In genomic region chr3:131471836-131472235, GRCm38 (mm10) we compare ENCODE assay signal across 11 mouse cellular contexts. TPM values are rescaled to one million over a fixed set of nuclear protein-coding genes. Genes with fewer than 3 reads are reported as not detected.
A peak's percentile ranks its signal among the peaks of the same experiment; 100 is the strongest.
DNase-seq lines count a peak whose midpoint lies in the region; ATAC-seq lines count a peak whose summit lies in the region.
"Had no signal": no experiment of that assay in that cellular context is flagged by ENCODE, and none has a peak within 500 bp of the region (broad histone marks: within the 10 kb centered on the region; RNA-seq: fewer than 3 reads in every experiment).

No protein-coding gene starts in this region.

- ATAC-seq in forebrain, embryonic 12.5 days (ENCODE audit: low FRiP score): peak; percentile 62
- no peak for ATAC-seq in limb, embryonic 15.5 days (ENCODE audit: insufficient number of reproducible peaks, low FRiP score, low TSS enrichment, low read depth)

- no peak overlapping the region for H3K9ac ChIP-seq in forebrain, embryonic 12.5 days
- H3K9ac ChIP-seq in limb, embryonic 15.5 days: no peak overlapping the region
- H3K9ac ChIP-seq: embryonic facial prominence, embryonic 12.5 days had no signal

- no peak overlapping the region for H3K27ac ChIP-seq in forebrain, embryonic 12.5 days
- H3K27ac ChIP-seq in limb, embryonic 15.5 days: peak overlapping the region; percentile 59; the same call in 1 of the 2 replicates
- H3K27ac ChIP-seq: embryonic facial prominence, embryonic 12.5 days had no signal

- H3K36me3 ChIP-seq in forebrain, embryonic 12.5 days (replicated peaks): no peaks in the 10 kb centered on the region
- no peaks in the 10 kb centered on the region for H3K36me3 ChIP-seq in limb, embryonic 15.5 days
- H3K36me3 ChIP-seq: embryonic facial prominence, embryonic 12.5 days had no signal

- H3K4me3 ChIP-seq in forebrain, embryonic 12.5 days (replicated peaks): no peak overlapping the region
- no peak overlapping the region for H3K4me3 ChIP-seq in limb, embryonic 15.5 days
- H3K4me3 ChIP-seq: embryonic facial prominence, embryonic 12.5 days had no signal

- H3K9me3 ChIP-seq in forebrain, embryonic 12.5 days: no peaks in the 10 kb centered on the region
- H3K9me3 ChIP-seq in limb, embryonic 15.5 days: no peaks in the 10 kb centered on the region
- H3K9me3 ChIP-seq: embryonic facial prominence, embryonic 12.5 days had no signal

- H3K27me3 ChIP-seq in forebrain, embryonic 12.5 days: no peaks in the 10 kb centered on the region
- no peaks in the 10 kb centered on the region for H3K27me3 ChIP-seq in limb, embryonic 15.5 days
- H3K27me3 ChIP-seq: embryonic facial prominence, embryonic 12.5 days had no signal

- peaks cover 24% of the 10 kb centered on the region for H3K4me1 ChIP-seq in forebrain, embryonic 12.5 days
- H3K4me1 ChIP-seq in limb, embryonic 15.5 days: peaks cover 13% of the 10 kb centered on the region

- DNase-seq in embryo, embryonic 10.5 days (ENCODE audit: low spot score): peak; percentile 22
- DNase-seq in embryo, embryonic 10 days (ENCODE audit: low spot score): no peak
- DNase-seq in A20 (ENCODE audit: low read depth, low spot score): peak; percentile 40
- no peak for DNase-seq in kidney, adult 18-20 months
- no peak for DNase-seq in adrenal gland, postnatal 4 days (ENCODE audit: low spot score in 2 of 2)
- DNase-seq in c-Kit-positive CD71-positive TER-119-positive erythroid progenitor cells, embryonic 14.5 days (ENCODE audit: low spot score): no peak
- DNase-seq: adrenal gland, postnatal 25 days; right cerebral cortex, postnatal 25 days had no signal

- 0 out of 2 replicates have a peak overlapping the region, but pooled peaks have one; percentile 1 for H3K4me2 ChIP-seq in forebrain, embryonic 12.5 days
- H3K4me2 ChIP-seq in limb, embryonic 15.5 days: no peak overlapping the region
- H3K4me2 ChIP-seq: embryonic facial prominence, embryonic 12.5 days had no signal

- WGBS in forebrain, embryonic 12.5 days: 32% methylated on average over 6 of the region's 6 CpGs
- WGBS in limb, embryonic 15.5 days: 61% methylated on average over 6 of the region's 6 CpGs

RNA-seq across cellular contexts. Expression of gene Sgms2, which starts 19.4 kb away (rescaled TPM):
- polyA plus RNA-seq in forebrain, embryonic 12.5 days (2016; fragmentation: Nextera tagmentation; extraction: Ambion mirVana): 0.96 and 1.00 TPM in 2 replicates
- polyA plus RNA-seq in limb, embryonic 15.5 days (2015; fragmentation: Nextera tagmentation; extraction: Ambion mirVana): 22.3 and 24.3 TPM in 2 replicates
- total RNA-seq in adrenal gland, postnatal 4 days (2021): 1 to 10 TPM; 8.9 to 9.8 TPM

Comparison
In these comparisons a context has a peak if more than half of its experiments do, and no peak if none do; other contexts are left out.
1. DNase-seq: peak in embryo, embryonic 10.5 days (single experiment) and A20 (single experiment); none in embryo, embryonic 10 days (single experiment), kidney, adult 18-20 months (single experiment), adrenal gland, postnatal 4 days (0 of 2) and c-Kit-positive CD71-positive TER-119-positive erythroid progenitor cells, embryonic 14.5 days (single experiment).
2. RNA of gene Sgms2, which starts 19.4 kb away (polyA plus RNA-seq): 22.3 to 24.3 TPM in limb, embryonic 15.5 days; 0.96 to 1.00 TPM in forebrain, embryonic 12.5 days; every median in the first group is over 10 times any median in the second.